Mouse (Mus musculus): ENCODE data around the gene Smad6. TPM values are rescaled to one million over a fixed set of nuclear protein-coding genes. Genes with fewer than 3 reads are reported as not detected.

Smad6 gene
- total RNA-seq, 2 experiments from 2014 or later = 1.4 to 2.2 TPM

DNA sequence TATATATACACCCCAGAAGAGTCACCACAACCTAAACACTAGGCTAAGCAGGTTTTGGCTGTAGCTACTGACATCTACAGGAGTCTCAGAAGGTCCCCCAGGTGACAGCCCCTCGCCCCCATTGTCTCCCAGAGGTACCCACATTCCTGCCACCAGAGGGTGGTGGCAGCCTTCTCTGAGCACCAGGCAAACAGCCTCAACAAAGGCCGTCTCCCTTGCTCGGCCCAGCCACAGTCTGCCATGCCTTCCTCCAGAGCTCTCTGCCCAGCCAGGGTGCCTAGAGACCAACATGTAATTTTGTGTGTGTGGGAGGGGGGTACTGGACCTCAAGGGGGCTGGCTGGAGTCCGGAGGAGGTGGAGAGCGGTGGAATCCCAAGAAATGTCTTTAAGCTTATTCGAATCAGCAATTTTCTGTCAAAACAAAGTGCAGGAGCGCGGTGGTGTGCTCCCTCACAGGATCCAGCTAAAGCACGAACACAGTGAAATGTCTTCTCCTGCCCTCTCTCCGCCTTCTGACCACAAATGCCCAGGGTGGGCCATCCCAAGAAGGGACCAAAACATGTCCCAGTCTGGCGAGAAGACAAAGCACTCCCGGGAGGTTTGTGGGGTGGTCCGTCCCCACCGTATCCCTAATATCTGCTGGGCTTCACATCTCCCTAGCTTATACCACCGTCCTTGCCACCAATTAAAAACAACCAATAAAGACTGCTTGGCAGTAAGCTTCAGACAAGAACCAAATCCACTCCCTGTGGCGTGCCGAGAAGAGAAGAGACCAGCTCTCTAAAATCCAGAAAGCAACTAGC is 62.5 kb downstream of the Smad6 start:
- peak in 1 of 2 experiments; percentile 22 for DNase-seq

DNA sequence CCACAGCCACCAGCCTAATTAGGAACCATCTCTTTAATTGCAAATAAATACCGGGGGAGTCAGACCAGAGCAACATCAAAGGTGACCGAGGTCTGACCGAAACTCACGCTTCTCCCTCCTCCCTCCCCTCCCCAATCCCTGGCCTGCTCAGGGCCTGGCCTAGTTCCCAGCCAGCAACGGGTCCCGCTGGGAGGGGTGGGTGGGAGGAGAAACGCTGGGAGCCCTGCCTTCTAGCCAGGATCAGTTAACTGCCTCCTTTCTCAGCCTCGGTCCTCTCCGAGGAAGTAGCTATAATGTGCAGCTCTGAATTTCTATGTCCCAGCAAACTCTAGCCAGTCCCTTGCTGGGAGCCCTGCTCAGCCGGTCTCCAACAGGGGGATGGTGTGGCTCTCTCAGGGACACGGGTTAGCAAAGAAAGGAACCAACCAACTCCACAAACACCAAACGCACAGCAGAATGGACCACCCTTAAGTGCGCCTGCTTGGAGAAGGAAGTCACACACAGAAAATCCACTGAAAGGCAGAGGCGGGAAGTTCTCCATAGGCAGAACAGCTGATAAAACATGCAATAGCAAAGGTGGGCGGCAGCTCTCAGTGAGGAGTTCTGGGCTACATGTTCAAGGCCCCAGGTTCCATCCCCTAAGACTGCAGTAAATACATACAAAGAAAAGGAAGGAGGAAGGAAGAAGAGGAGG is 63.4 kb downstream of the Smad6 start:
- DNase-seq = no peak

DNA sequence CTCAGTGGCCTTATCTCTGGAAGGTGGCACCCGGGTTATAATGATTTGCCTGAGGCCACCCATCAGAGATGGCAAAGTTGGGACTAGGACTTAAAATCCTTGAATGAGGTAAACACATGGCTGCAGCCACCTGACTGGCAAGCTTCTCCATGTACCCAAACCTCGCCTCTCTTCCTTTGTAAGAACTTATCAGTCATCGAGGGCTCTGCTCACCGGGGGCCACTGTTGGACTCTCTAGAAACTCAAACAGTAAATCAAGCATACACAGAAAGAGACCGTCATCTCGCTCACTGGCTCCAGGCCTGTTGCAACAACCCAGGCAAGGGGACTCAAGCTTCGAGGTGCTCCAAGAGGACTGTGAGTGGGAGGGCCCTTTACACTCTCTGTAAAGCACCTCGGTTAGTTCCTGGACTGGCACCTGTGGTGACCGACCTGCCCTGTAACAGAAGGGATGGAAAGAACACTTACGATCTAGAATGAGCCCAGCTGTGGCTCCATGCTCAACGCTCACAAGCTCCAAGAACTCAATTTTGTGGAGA is 64.1 kb downstream of the Smad6 start:
- no peak for DNase-seq

- peak; percentile 51 to 70 for DNase-seq
Observed at GRCm38 (mm10) chr9:63956052-63956451, 65.8 kb downstream of the Smad6 start.

GRCm38 (mm10) chr9:63953691-63954090 is 68.2 kb downstream of the Smad6 start:
- peak; percentile 29 to 41 for DNase-seq

- DNase-seq = no peak
Observed at GRCm38 (mm10) chr9:63952591-63952990, 69.3 kb downstream of the Smad6 start.

DNA sequence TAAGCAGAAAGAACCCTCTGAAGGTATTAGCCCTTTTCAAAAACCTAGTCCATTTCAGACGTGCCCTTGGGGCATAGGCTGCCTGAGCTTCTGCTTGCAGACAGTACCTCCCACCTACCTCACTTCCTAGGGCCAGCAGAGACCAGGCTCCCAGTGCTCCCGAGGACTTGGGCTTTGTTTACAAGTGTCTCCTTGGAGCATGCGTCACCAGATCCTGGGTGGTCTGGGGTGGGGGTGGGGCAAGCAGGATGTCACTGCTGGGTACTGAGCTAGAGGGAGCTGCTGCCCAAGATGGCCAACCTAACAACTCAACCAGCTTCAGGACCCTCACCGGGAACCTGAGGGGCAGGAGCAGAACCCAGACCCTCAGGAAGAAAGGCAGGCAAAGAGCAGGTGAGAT is 71.5 kb downstream of the Smad6 start:
- DNase-seq = no peak

DNA sequence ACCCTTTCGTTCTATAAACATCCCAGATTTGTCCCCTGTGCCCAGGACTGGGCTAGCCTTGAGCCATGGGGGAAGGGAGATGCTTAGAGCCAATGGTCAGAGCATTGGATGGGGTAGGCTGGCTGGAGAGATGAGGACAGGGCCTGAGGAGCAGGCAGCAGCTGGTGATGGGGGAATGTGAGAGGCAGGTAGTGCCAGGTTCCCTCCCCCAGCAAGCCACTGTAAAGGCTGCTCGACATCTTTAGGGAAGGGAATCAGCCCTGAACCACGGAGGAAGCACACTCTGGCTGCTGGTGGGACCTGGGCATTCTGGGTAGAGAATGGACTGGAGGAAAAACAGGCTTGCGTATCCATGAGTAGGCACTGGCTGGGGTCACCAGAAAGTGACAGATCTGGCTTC is 72.5 kb downstream of the Smad6 start:
- DNase-seq = no peak

GRCm38 (mm10) chr9:63942608-63942982 is 79.3 kb downstream of the Smad6 start:
- no peak for DNase-seq

DNA sequence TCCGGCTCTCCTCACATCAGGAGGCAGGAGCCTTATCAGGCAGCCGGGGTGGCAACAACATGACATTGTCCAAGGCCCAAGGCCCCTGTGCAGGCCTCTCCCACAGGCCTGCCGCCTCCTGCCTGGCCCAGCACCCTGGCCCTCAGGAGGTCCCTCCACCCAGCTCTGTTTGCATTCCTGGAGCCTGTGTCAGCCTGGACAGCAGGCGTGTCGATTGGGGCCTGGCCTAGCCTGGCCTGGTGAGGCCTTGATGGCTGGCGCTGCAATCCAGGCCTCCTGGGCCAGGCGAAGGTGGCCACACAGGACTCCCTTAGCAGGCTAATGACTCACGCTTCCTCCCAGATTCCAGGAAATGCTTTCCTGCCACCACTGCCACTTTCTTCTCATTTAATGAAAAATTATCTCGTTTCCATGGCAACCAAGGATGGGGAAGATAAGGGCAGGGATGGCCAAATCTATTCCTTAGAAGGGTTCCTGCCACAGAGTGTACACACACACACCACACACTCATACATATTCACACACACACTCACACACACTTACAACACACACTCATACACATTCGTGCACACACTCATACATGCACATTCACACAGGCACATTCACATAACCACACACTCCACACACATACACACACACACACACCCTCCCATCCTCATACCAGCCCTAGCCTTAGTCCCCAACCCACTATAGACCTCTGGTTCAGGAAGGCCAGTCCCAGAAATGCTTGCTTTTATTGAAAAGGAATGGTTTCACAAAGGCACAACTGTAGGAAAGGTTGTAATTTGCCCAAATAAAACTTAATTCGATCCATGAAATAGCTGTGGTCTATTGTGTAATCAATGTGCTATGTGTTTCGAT is 79.9 kb downstream of the Smad6 start:
- no peak for DNase-seq

DNA sequence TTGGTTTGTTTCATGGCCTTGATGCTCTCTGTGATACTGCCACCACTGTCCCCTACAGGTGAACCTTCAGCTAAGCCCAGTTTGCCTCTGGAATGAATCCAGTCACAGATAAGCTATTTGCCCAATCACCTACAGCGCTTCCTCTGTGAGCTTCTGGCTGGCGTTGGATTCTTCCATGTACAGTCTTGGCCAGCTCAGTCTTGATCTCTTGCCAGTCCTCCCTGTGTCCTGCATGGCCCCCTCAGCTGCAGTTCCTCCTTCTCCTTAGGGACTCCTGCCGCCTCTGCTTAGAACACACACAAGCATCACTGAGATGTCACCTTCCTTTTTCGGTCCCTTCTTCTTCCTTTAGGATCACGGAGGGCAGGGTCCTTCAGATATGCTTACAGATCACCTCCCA is 85.6 kb downstream of the Smad6 start:
- DNase-seq = no peak

DNA sequence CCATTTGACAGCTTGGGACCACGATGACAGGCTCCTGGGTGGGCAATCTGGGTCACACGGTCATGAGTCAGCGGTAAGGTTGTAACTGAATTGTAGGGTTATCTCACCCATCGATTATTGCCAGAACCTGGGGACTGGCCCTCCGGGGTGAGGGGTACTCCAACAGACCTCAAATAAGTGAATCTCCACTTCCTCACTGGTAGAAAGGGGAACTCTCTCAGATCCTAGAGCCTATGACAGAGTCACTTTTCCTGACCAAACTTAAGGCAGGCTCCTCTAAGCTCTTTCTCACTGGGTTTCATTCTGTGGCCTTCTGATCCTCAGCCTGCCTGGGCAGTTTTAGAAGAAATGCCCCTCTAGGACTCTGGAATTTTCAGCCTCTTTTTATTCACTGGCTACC is 88.8 kb downstream of the Smad6 start:
- no peak for DNase-seq

DNA sequence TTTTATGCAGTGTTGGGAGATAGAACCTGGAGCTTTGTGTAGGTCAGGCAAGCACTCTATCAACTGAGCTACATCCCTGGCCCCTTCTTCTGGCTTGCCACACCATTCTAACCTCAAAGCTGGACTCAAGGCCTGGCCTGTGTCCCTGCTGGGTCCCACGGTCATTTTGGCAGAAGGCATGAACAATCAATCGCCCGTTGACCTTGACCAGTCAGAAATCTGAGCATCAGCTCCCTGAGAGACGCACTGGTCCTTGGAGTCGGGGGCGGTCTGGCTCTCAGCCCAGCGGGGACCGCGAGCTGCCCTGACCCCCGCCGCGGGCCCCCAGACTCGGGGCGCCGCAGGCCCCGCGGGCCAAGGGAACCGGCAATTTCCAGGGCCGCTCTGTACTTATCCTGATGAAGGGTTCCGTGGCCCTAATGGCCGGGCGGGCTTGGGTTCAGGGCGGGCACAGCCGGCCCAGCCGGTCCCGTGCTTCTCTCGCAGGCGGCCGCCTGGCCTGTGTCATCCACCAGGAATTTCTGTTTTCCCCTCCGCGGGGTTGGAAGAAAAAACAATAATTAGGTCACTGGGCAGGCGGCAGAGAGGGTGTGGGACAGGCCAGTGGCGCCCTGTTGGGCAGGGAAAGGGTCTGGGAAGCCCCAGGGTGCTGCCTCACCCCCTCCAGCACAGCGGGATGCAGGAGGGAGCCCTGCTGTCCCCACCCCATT is 94.4 kb downstream of the Smad6 start:
- no peak for DNase-seq

- no peak for DNase-seq
Observed at GRCm38 (mm10) chr9:63926377-63926776, 95.5 kb downstream of the Smad6 start.

DNA sequence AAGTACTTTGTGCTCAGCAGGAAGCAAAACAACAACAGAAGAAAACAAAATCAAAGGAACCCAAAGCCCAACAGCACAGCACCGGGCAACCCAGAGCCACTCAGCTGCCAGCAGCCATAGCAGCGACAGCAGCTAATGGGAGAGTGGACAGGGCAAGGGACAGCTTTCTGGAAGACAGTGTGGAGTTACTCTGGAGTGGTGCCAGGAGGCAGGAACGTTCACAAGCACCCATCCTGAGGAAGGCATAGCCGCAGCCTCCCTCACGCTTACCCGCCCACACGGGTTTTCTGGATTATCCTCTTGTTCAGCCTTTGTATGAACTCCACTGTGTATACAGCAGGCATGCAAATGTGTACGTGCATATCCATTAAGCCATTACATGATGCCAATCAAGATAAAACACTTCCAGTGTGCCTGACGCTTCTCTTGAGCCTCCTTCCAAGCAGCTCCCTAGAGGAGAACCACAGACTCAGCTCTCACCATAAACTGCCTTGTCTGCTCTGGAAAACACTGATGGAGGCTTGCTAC is 98.6 kb downstream of the Smad6 start:
- no peak for DNase-seq

DNA sequence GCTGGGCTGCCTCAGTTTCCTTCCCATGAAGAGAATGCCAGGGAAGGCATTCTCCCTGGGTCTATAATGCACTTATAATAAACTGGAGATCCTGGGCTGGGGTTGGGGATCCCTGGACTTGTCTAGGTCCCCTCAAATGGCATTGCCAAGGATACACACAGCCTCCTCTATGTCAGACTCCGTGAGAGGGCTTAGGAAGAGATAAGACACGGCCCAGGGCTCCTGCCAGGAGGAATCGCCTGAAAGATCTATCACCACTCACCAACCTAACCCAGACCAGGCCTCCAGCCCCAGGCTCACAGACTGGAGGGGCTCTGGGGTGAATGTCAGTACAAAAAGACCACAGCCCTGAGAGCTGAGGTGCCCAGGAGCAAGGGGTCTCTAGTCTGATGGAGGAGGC is 102.2 kb downstream of the Smad6 start:
- no peak for DNase-seq

- peak; percentile 24 to 35 for DNase-seq
Observed at GRCm38 (mm10) chr9:63919001-63919555, 102.8 kb downstream of the Smad6 start.

DNA sequence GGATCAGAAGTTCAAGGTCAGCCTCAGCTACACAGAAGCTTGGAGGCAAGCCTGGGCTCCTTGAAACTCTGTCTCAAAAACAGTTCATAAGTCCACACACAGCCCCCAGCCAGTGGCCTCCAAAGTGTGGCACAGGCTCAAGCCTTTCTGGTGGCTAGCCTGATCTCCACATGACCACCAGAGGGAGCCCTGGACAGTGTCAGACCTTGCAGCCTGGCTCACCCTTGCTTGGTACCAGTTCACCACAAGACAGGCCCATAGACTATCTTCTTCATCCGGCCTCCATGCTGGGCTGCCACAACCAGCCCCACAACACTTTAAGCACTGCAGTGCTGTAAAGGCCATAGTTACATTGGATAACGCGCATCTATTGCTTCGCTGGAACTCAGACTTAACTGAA is 103.6 kb downstream of the Smad6 start:
- DNase-seq = peak; percentile 50 to 56

- no peak for DNase-seq
Observed at GRCm38 (mm10) chr9:63916441-63916840, 105.4 kb downstream of the Smad6 start.

DNA sequence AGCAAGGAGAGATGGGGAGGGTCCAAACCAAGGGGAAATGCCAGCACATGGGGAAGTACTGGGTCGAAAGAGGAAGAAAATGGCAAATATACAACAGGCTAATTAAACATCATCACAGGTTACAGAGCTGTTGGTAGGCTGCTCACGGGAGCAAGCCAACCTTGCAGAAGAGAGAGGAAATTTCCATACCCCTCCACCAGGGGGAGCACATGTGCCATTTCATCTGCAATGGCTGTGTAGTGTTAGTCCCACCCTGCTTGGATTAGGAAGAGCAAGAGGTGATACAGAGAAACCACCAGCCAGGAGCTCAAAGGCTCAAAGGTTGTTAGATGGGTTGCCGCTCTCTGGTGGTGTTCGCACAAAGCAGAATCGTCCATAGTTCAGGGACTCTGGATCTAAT is 105.9 kb downstream of the Smad6 start:
- peak; percentile 33 to 43 for DNase-seq

DNA sequence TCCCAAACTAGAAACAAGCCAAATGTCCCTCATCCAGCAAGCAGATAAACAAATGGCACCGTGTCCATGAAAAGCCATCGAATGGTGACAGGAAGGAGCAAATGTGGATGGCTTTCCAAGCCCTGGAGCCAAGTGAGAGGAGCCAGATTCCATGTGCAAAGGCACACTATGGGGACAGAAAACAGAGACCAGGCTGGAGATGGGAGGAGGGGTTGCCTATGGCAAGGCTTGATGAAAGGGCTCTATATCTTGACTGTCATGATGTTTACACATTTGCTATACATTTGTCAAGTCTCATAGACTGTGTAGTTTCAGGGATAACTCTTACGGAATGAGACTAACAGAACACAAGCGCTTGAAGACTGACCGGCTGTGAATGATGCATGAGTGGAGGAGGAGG is 106.9 kb downstream of the Smad6 start:
- no peak for DNase-seq

DNA sequence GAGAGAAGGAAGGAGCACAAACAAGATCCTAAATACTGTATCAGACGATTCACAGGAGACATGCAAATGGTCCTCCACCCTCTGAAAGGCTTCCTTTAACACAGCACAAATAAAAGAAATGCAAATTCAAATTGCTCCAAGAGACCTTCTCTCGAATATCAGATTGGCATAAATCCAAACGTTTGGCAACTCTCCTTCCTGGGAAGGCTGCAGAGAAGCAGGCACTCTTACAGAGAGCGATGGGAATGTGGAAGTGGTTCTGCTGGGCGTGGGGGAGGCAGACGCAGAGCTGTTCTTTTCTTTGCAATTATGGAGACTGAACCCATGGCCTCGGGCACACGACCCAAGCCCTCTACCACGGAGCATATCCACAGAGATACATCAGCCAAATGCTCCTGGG is 109.8 kb downstream of the Smad6 start:
- DNase-seq = no peak

All from layer of hippocampus, postnatal 36 days (tissue).